Comparison of ENCODE assay signal across 8 mouse cellular contexts in the genomic region with DNA sequence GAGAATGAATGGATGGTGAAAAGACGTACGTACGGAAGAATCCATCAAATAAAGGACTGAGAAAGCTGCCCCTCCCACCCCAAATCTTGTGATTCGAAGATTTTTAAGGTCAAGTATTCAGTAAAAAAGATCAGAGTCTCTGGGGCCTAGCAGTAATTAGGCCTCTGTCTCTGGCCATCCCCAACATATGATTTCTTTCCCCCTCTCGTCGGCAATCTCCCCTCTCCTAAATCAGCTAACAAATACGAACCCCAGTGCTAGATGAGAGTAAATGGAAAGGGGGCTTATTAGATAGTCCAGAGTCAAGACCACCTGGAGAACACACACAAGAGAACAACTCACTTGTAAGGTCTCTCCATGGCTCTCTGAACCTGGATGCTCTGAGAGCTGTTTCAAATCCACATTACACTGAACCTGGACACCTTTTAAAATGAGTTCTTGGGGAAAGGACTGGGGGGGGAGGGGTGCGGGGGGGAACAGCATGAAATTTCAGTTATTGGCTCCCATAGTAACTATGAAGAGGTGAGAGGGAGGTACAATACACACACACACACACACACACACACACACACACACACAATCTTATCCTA. TPM values are rescaled to one million over a fixed set of nuclear protein-coding genes. Genes with fewer than 3 reads are reported as not detected.
DNase-seq lines count a peak whose midpoint lies in the region; ATAC-seq lines count a peak whose summit lies in the region.

No protein-coding gene starts in this region.

- peak overlapping the region; percentile 94 for H3K27ac ChIP-seq in kidney, embryonic 14.5 days (ENCODE audit: low read depth, low read length)
- H3K27ac ChIP-seq in embryonic facial prominence, embryonic 14.5 days (replicated peaks; ENCODE audit: low read depth, low read length): peak overlapping the region; percentile 93
- H3K27ac ChIP-seq in hindbrain, embryonic 14.5 days: peak overlapping the region; percentile 97
- H3K27ac ChIP-seq in midbrain, embryonic 15.5 days: peak overlapping the region; percentile 98

- 57% methylated on average over 8 of the region's 8 CpGs for WGBS in kidney, embryonic 14.5 days
- 44% methylated on average over 8 of the region's 8 CpGs for WGBS in embryonic facial prominence, embryonic 14.5 days
- 18% methylated on average over 8 of the region's 8 CpGs for WGBS in hindbrain, embryonic 14.5 days
- 8% methylated on average over 8 of the region's 8 CpGs for WGBS in midbrain, embryonic 15.5 days

- peaks cover 13% of the 10 kb centered on the region for H3K36me3 ChIP-seq in kidney, embryonic 14.5 days (ENCODE audit: control insufficient read depth, insufficient read depth, low read length)
- H3K36me3 ChIP-seq in embryonic facial prominence, embryonic 14.5 days (ENCODE audit: control insufficient read depth, insufficient read depth, low read length): peaks cover 9% of the 10 kb centered on the region
- peaks cover 13% of the 10 kb centered on the region for H3K36me3 ChIP-seq in hindbrain, embryonic 14.5 days (replicated peaks; ENCODE audit: control insufficient read depth, insufficient read depth)
- H3K36me3 ChIP-seq in midbrain, embryonic 15.5 days (replicated peaks): no peaks in the 10 kb centered on the region

- peaks cover 66% of the 10 kb centered on the region for H3K4me1 ChIP-seq in kidney, embryonic 14.5 days (ENCODE audit: control insufficient read depth, insufficient read depth, low read length)
- H3K4me1 ChIP-seq in embryonic facial prominence, embryonic 14.5 days (ENCODE audit: control insufficient read depth, insufficient read depth, low read length): peaks cover 17% of the 10 kb centered on the region
- H3K4me1 ChIP-seq in hindbrain, embryonic 14.5 days (replicated peaks; ENCODE audit: control insufficient read depth, insufficient read depth, low read length): peaks cover 72% of the 10 kb centered on the region
- H3K4me1 ChIP-seq in midbrain, embryonic 15.5 days: peaks cover 76% of the 10 kb centered on the region

- H3K4me3 ChIP-seq in kidney, embryonic 14.5 days (ENCODE audit: low read length): peak overlapping the region; percentile 71
- peak overlapping the region; percentile 65 for H3K4me3 ChIP-seq in embryonic facial prominence, embryonic 14.5 days (ENCODE audit: low read depth, low read length)
- H3K4me3 ChIP-seq in hindbrain, embryonic 14.5 days (replicated peaks; ENCODE audit: low read length): peak overlapping the region; percentile 66
- peak overlapping the region; percentile 64 for H3K4me3 ChIP-seq in midbrain, embryonic 15.5 days

- no peaks in the 10 kb centered on the region for H3K9me3 ChIP-seq in kidney, embryonic 14.5 days (ENCODE audit: control insufficient read depth, low read length)
- H3K9me3 ChIP-seq in embryonic facial prominence, embryonic 14.5 days (ENCODE audit: control insufficient read depth, low read length): no peaks in the 10 kb centered on the region
- no peaks in the 10 kb centered on the region for H3K9me3 ChIP-seq in hindbrain, embryonic 14.5 days (ENCODE audit: control insufficient read depth, low read length)
- H3K9me3 ChIP-seq in midbrain, embryonic 15.5 days: no peaks in the 10 kb centered on the region

- no peak for DNase-seq in kidney, adult 11 months
- DNase-seq in embryonic facial prominence, embryonic 14.5 days (ENCODE audit: low spot score): no peak
- no peak for DNase-seq in hindbrain, embryonic 14.5 days (ENCODE audit: low spot score)
- DNase-seq in spleen, postnatal 36 days (ENCODE audit: low spot score in 2 of 2): no peak
- no peak for DNase-seq in gastrocnemius, adult 18-20 months (ENCODE audit: low spot score)
- DNase-seq in thymus, adult 18-20 months: no peak

- H3K4me2 ChIP-seq in kidney, embryonic 14.5 days (replicated peaks; ENCODE audit: low read depth, low read length): peak overlapping the region; percentile 52
- peak overlapping the region; percentile 60 for H3K4me2 ChIP-seq in embryonic facial prominence, embryonic 14.5 days (ENCODE audit: low read depth, low read length)
- H3K4me2 ChIP-seq in hindbrain, embryonic 14.5 days (replicated peaks): peak overlapping the region; percentile 56
- peak overlapping the region; percentile 67 for H3K4me2 ChIP-seq in midbrain, embryonic 15.5 days

- peak overlapping the region; percentile 93; the same call in 1 of the 2 replicates for H3K9ac ChIP-seq in kidney, embryonic 14.5 days (ENCODE audit: low read depth, low read length)
- peak overlapping the region; percentile 82 for H3K9ac ChIP-seq in embryonic facial prominence, embryonic 14.5 days (ENCODE audit: low read depth, low read length)
- peak overlapping the region; percentile 85 for H3K9ac ChIP-seq in hindbrain, embryonic 14.5 days
- peak overlapping the region; percentile 75; the same call in 1 of the 2 replicates for H3K9ac ChIP-seq in midbrain, embryonic 15.5 days

- no peaks in the 10 kb centered on the region for H3K27me3 ChIP-seq in kidney, embryonic 14.5 days (ENCODE audit: control insufficient read depth, insufficient read depth, low read length)
- no peaks in the 10 kb centered on the region for H3K27me3 ChIP-seq in embryonic facial prominence, embryonic 14.5 days (replicated peaks; ENCODE audit: control insufficient read depth, insufficient read depth, low read length)
- H3K27me3 ChIP-seq in hindbrain, embryonic 14.5 days (ENCODE audit: control insufficient read depth, insufficient read depth, low read length): no peaks in the 10 kb centered on the region
- no peaks in the 10 kb centered on the region for H3K27me3 ChIP-seq in midbrain, embryonic 15.5 days (replicated peaks)

- ATAC-seq in kidney, embryonic 14.5 days (ENCODE audit: low FRiP score, low TSS enrichment): no peak
- ATAC-seq in embryonic facial prominence, embryonic 14.5 days (ENCODE audit: low read depth): no peak
- ATAC-seq in hindbrain, embryonic 14.5 days (ENCODE audit: low FRiP score): no peak
- no peak for ATAC-seq in midbrain, embryonic 15.5 days (replicated peaks)

RNA-seq across cellular contexts. Expression of gene Tmem253, which starts 2.3 kb away (rescaled TPM):
- 0.57 and 1.1 TPM in 2 replicates for polyA plus RNA-seq in kidney, embryonic 14.5 days (2014; fragmentation: Nextera tagmentation; extraction: Ambion mirVana)
- polyA plus RNA-seq in embryonic facial prominence, embryonic 14.5 days (2014; fragmentation: Nextera tagmentation; extraction: Ambion mirVana): 0.64 and 0.82 TPM in 2 replicates
- 0.29 and 0.37 TPM in 2 replicates for polyA plus RNA-seq in hindbrain, embryonic 14.5 days (2014; fragmentation: Nextera tagmentation; extraction: Ambion mirVana)
- 0.50 and 0.78 TPM in 2 replicates for polyA plus RNA-seq in midbrain, embryonic 15.5 days (2015; fragmentation: Nextera tagmentation; extraction: Ambion mirVana)
- 1 to 10 TPM in 1 of 2 experiments, under 1 TPM in 1; 0.84 to 1.2 TPM for total RNA-seq in gastrocnemius, adult 18-20 months (2021)

RNA-seq across cellular contexts. Expression of gene Zfp219, which starts 7.4 kb away (rescaled TPM):
- 44.5 and 45.5 TPM in 2 replicates for polyA plus RNA-seq in kidney, embryonic 14.5 days (2014; fragmentation: Nextera tagmentation; extraction: Ambion mirVana)
- polyA plus RNA-seq in embryonic facial prominence, embryonic 14.5 days (2014; fragmentation: Nextera tagmentation; extraction: Ambion mirVana): 21.4 and 25.2 TPM in 2 replicates
- 26.4 and 28.7 TPM in 2 replicates for polyA plus RNA-seq in hindbrain, embryonic 14.5 days (2014; fragmentation: Nextera tagmentation; extraction: Ambion mirVana)
- 45.9 and 54.5 TPM in 2 replicates for polyA plus RNA-seq in midbrain, embryonic 15.5 days (2015; fragmentation: Nextera tagmentation; extraction: Ambion mirVana)
- 10 to 100 TPM; 11.1 to 14.4 TPM for total RNA-seq in gastrocnemius, adult 18-20 months (2021)

RNA-seq across cellular contexts. Expression of gene Arhgef40, which starts 28.6 kb away (rescaled TPM):
- polyA plus RNA-seq in kidney, embryonic 14.5 days (2014; fragmentation: Nextera tagmentation; extraction: Ambion mirVana): 72.4 and 74.9 TPM in 2 replicates
- polyA plus RNA-seq in embryonic facial prominence, embryonic 14.5 days (2014; fragmentation: Nextera tagmentation; extraction: Ambion mirVana): 113 and 128 TPM in 2 replicates
- polyA plus RNA-seq in hindbrain, embryonic 14.5 days (2014; fragmentation: Nextera tagmentation; extraction: Ambion mirVana): 67.2 and 68.8 TPM in 2 replicates
- polyA plus RNA-seq in midbrain, embryonic 15.5 days (2015; fragmentation: Nextera tagmentation; extraction: Ambion mirVana): 89.2 and 90.9 TPM in 2 replicates
- 10 to 100 TPM in 1 of 2 experiments, 1 to 10 TPM in 1; 7.8 to 13.7 TPM for total RNA-seq in gastrocnemius, adult 18-20 months (2021)

RNA-seq across cellular contexts. Expression of gene Olfr221, which starts 29.1 kb away (rescaled TPM):
- not detected in 2 replicates for polyA plus RNA-seq in kidney, embryonic 14.5 days (2014; fragmentation: Nextera tagmentation; extraction: Ambion mirVana)
- polyA plus RNA-seq in embryonic facial prominence, embryonic 14.5 days (2014; fragmentation: Nextera tagmentation; extraction: Ambion mirVana): not detected in 2 replicates
- polyA plus RNA-seq in hindbrain, embryonic 14.5 days (2014; fragmentation: Nextera tagmentation; extraction: Ambion mirVana): not detected in 2 replicates
- polyA plus RNA-seq in midbrain, embryonic 15.5 days (2015; fragmentation: Nextera tagmentation; extraction: Ambion mirVana): not detected in 2 replicates
- total RNA-seq in gastrocnemius, adult 18-20 months (2021): not detected
